Mouse (Mus musculus) cortical plate, adult 2 months (tissue): ENCODE results near the gene Gabrd.

ENCODE experiments used
- CTCF ChIP-seq: fragments of 200-500 bp; IDR thresholded peaks from 2 replicates; pipeline ENCODE4 v1.5.1; 2011; ENCODE audit warnings: mild to moderate bottlenecking, control low read depth, low read length; ENCODE audit not compliant: insufficient read depth; ENCODE audit errors: extremely low read depth
- POLR2A ChIP-seq: fragments of 200-500 bp; IDR thresholded peaks from 2 replicates; pipeline ENCODE4 v1.6.1; 2011; ENCODE audit warnings: mild to moderate bottlenecking, low read length, control low read depth; ENCODE audit not compliant: insufficient read depth; ENCODE audit errors: extremely low read depth

- no peak for TF ChIP-seq CTCF
- no peak for TF ChIP-seq POLR2A
These were observed 26.1 kb upstream of the Gabrd start for GRCm38 (mm10) chr4:155423988-155424387.
